Mouse (Mus musculus) adrenal gland, adult 8-10 months (tissue): ENCODE data around the gene Slc6a20b. TPM values are rescaled to one million over a fixed set of nuclear protein-coding genes. Genes with fewer than 3 reads are reported as not detected.

Experiments used
- DNase-seq: peaks from one replicate; pipeline ENCODE4 v3.0.0; 2022
- total RNA-seq, 4 experiments: library from RNA; stranded (reverse); gene quantifications; 2 replicates each; pipeline ENCODE4 v1.2.4; 2022

Gene Slc6a20b
- total RNA-seq, 4 experiments from 2014 or later = not detected

GRCm38 (mm10) chr9:123589240-123589910 lies 43.0 kb downstream of the Slc6a20b start:
- DNase-seq = no peak

DNA sequence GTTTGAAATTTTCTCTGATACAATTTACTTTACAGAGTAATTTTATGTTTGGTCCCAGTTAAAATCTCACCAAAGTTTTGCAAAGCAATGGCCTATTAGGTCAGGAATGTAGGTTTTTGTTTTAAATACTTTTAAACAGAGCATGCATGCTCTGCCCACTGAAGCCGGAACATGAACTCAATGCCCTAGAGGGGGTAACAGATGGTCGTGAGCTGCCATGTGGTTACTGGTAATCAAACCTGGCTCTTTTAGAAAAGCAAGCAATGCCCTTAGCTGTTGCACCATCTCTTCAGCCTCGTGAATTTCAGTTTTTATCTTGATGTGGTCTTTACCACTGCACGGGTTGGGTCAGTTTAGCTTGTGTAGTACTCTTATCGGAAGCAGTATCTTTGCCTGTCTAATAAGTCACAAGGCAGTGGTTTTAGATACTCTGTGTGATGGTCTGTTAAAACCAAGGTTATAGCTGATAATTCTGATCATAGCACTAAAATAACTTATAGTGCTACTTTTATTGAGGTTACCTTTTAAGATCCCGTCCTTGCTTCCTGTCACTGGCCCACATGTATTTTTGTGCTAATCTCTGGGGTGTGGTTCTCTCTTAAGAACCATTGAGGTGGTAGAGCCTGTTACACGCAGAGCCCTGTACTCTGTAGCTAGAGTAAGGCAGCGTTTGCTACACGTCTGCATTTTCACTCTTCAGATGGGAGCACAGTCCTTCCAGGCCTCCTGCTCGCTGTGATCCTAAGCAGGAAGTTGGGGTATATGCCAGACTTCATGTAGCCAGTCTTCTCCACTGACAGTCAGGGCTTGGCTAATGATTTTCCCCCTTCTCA lies 54.8 kb downstream of the Slc6a20b start:
- no peak for DNase-seq

DNA sequence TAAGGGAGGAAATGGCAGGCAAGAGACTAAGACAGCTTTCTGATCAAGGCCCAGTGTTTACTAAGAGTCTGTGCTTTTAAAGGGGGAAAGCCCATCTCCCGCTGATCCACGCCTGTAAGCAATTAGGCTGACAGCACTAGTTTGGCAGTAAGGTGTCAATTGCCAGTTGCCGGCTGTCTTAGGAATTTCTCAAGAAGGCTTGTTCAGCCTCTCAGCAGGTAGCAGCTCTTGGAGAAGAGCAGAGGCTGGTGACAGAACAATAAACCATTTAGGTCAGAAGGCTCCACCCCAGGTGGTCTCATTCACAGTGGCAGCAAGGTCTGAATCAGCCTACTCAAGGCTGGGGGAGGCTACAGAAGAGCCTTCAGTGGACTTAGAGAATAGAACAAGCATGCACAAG lies 77.8 kb downstream of the Slc6a20b start:
- DNase-seq = no peak

Other genes with a start within 250 kb of the Slc6a20b start
- gene Limd1, start 153.9 kb downstream of the Slc6a20b start, total RNA-seq = 10 to 100 TPM; 31.3 to 33.8 (median 31.9) TPM
- 100 to 1,000 TPM in 1 of 4 experiments, 10 to 100 TPM in 3; 80.8 to 101 (median 85.6) TPM for gene Sacm1l, start 102.8 kb downstream of the Slc6a20b start, total RNA-seq
- under 1 TPM; 0.05 to 0.15 (median 0.11) TPM for gene Ccr9, start 45.9 kb upstream of the Slc6a20b start, total RNA-seq
- under 1 TPM in 2 of 4 experiments, not detected in 2; 0.10 to 0.17 TPM for gene Slc6a20a, start 46.3 kb upstream of the Slc6a20b start, total RNA-seq
- 10 to 100 TPM; 47.5 to 60.5 (median 57.4) TPM for gene Lztfl1, start 85.1 kb upstream of the Slc6a20b start, total RNA-seq
- gene Cxcr6, start 173.9 kb upstream of the Slc6a20b start, total RNA-seq = under 1 TPM in 3 of 4 experiments, not detected in 1; 0.46 to 0.75 (median 0.49) TPM
- gene Fyco1, start 219.3 kb upstream of the Slc6a20b start, total RNA-seq = 10 to 100 TPM; 49.2 to 64.3 (median 59.1) TPM
- under 1 TPM in 3 of 4 experiments, not detected in 1; 0.22 to 0.31 (median 0.23) TPM for gene Xcr1, start 229.5 kb upstream of the Slc6a20b start, total RNA-seq